Mouse (Mus musculus): ENCODE data around the gene Ccdc60.

- TF ChIP-seq POLR2A (IDR thresholded peaks at IDR 0.05; ENCODE audit: extremely low read depth, insufficient read depth, low read length) (no peak), CTCF (IDR thresholded peaks at IDR 0.05; ENCODE audit: extremely low read depth, insufficient read depth, low read length) (no peak)
These were observed 99.0 kb downstream of the Ccdc60 start for GRCm38 (mm10) chr5:116189818-116190217.
